Mouse (Mus musculus) embryo, embryonic 9.5 days (tissue): ENCODE measurements around the gene Gramd1b.

Experiments
- DNase-seq: peaks from one replicate; pipeline ENCODE4 v3.0.0-alpha.2; 2017; ENCODE audit errors: extremely low spot score

Gramd1b gene

GRCm38 (mm10) chr9:40400171-40400570 lies 131.0 kb downstream of the Gramd1b start:
- no peak for DNase-seq

- DNase-seq: no peak
Observed at GRCm38 (mm10) chr9:40399359-40399932, 131.7 kb downstream of the Gramd1b start.

- DNase-seq: no peak
Observed at GRCm38 (mm10) chr9:40397471-40398245, 133.5 kb downstream of the Gramd1b start.

GRCm38 (mm10) chr9:40397036-40397435 lies 134.1 kb downstream of the Gramd1b start:
- DNase-seq: peak; percentile 49

GRCm38 (mm10) chr9:40396171-40396570 lies 135.0 kb downstream of the Gramd1b start:
- no peak for DNase-seq

GRCm38 (mm10) chr9:40391852-40392695 lies 139.1 kb downstream of the Gramd1b start:
- peak; percentile 72 for DNase-seq

GRCm38 (mm10) chr9:40391359-40391758 lies 139.8 kb downstream of the Gramd1b start:
- DNase-seq: no peak

GRCm38 (mm10) chr9:40390904-40391303 lies 140.3 kb downstream of the Gramd1b start:
- DNase-seq: no peak

GRCm38 (mm10) chr9:40390396-40390760 lies 140.8 kb downstream of the Gramd1b start:
- no peak for DNase-seq

GRCm38 (mm10) chr9:40389669-40390395 lies 141.4 kb downstream of the Gramd1b start:
- no peak for DNase-seq

GRCm38 (mm10) chr9:40389175-40389574 lies 142.0 kb downstream of the Gramd1b start:
- no peak for DNase-seq

GRCm38 (mm10) chr9:40384781-40385180 lies 146.4 kb downstream of the Gramd1b start:
- DNase-seq: no peak

- DNase-seq: no peak
Observed at GRCm38 (mm10) chr9:40382508-40382907, 148.7 kb downstream of the Gramd1b start.

- DNase-seq: no peak
Observed at GRCm38 (mm10) chr9:40381416-40382411, 149.5 kb downstream of the Gramd1b start.

- DNase-seq: no peak
Observed at GRCm38 (mm10) chr9:40376711-40377410, 154.3 kb downstream of the Gramd1b start.

- DNase-seq: peak; percentile 54
Observed at GRCm38 (mm10) chr9:40376139-40376541, 155.0 kb downstream of the Gramd1b start.

GRCm38 (mm10) chr9:40375518-40375917 lies 155.7 kb downstream of the Gramd1b start:
- no peak for DNase-seq

- no peak for DNase-seq
Observed at GRCm38 (mm10) chr9:40374992-40375391, 156.2 kb downstream of the Gramd1b start.

- no peak for DNase-seq
Observed at GRCm38 (mm10) chr9:40374533-40374971, 156.6 kb downstream of the Gramd1b start.

- DNase-seq: no peak
Observed at GRCm38 (mm10) chr9:40374052-40374451, 157.1 kb downstream of the Gramd1b start.
